Mouse (Mus musculus) ES-Bruce4 (cell line): ENCODE measurements around the gene Pla2g2c. TPM values are rescaled to one million over a fixed set of nuclear protein-coding genes. Genes with fewer than 3 reads are reported as not detected.
A peak's percentile ranks its signal among the peaks of the same experiment; 100 is the strongest.

Experiments
- H3K27ac ChIP-seq: 2 replicates; pipeline ENCODE4 v1.5.1; 2012; ENCODE audit warnings: low read length, inconsistent platforms; ENCODE audit not compliant: insufficient read depth
- H3K27me3 ChIP-seq: 2 replicates; pipeline ENCODE4 v1.6.1; 2012; ENCODE audit warnings: mild to moderate bottlenecking, low read length, inconsistent platforms; ENCODE audit not compliant: control insufficient read depth, poor library complexity, insufficient read depth, severe bottlenecking
- H3K36me3 ChIP-seq: 2 replicates; pipeline ENCODE4 v1.6.1; 2012; ENCODE audit warnings: inconsistent platforms, mild to moderate bottlenecking, low read length, moderate library complexity; ENCODE audit not compliant: control insufficient read depth, poor library complexity, insufficient read depth, severe bottlenecking
- H3K4me1 ChIP-seq: one replicate; pipeline ENCODE4 v1.8.1; 2011; ENCODE audit warnings: low read length; ENCODE audit not compliant: control insufficient read depth, insufficient read depth
- H3K4me3 ChIP-seq: 2 replicates; pipeline ENCODE4 v1.5.1; 2011; ENCODE audit warnings: low read depth, mild to moderate bottlenecking, low read length
- H3K9ac ChIP-seq: 2 replicates; pipeline ENCODE4 v1.6.1; 2012; ENCODE audit warnings: low read depth, mild to moderate bottlenecking, inconsistent platforms; ENCODE audit not compliant: poor library complexity, severe bottlenecking
- H3K9me3 ChIP-seq: replicated peaks from 2 replicates; pipeline ENCODE4 v1.6.1; 2012; ENCODE audit warnings: mild to moderate bottlenecking, low read length, inconsistent platforms; ENCODE audit not compliant: control insufficient read depth, poor library complexity, insufficient read depth, severe bottlenecking
- CTCF ChIP-seq: IDR thresholded peaks from one replicate; pipeline ENCODE4 v1.8.1; 2011; ENCODE audit warnings: low read depth, low read length
- EP300 ChIP-seq: IDR thresholded peaks from 2 replicates; pipeline ENCODE4 v1.6.1; 2011; ENCODE audit warnings: low read depth, low read length; ENCODE audit not compliant: insufficient read depth
- POLR2A ChIP-seq: IDR thresholded peaks from one replicate; pipeline ENCODE4 v1.8.1; 2011; ENCODE audit warnings: low read length; ENCODE audit not compliant: insufficient read depth
- polyA plus RNA-seq: library from polyadenylated mRNA; stranded (reverse); fragments of >200 nt; gene quantifications from 2 replicates; pipeline ENCODE4 v1.2.4, GENCODE M21; 2011; ENCODE audit warnings: low read depth; ENCODE audit not compliant: missing spikeins, insufficient read depth, insufficient read length

Pla2g2c gene
- polyA plus RNA-seq, 1 experiment, result 0.79 TPM

DNA sequence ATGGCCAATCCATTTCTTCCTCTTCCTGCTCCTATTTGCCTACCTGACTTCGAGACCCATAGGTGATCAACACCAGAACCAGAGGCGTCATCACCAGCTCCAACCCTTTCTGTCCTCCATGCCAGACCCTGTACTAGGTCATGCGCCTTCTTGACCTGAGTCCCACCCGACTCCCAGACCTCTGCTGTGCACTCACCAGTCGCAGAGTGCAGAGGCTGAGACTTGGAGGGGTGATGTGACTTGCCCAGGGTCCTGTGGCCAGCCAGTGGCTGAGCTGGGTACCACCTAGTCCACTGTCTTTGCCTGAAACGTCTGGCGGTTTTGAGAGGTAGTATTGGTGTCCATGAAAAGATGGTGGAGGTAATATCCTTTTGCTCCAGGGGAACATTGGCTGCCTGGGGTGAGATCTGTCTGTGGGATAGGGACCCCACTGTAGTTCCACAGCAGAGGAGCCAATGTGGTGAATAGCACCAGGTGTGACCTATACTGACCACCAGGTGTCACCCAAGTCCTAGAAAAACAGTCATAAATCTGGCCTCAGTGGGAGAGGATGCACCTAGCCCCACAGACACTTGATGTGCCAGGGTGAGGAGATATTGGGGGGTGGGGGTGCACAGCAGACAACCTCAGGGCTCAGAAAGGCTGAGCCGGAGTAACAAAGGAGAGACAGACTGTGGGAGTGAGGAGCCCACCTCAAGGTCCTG is 23.9 kb downstream of the Pla2g2c start:
- H3K4me3 ChIP-seq, result no peak overlapping the region
- H3K27me3 ChIP-seq, result no peaks in the 10 kb centered on the region
- TF ChIP-seq CTCF, result peak; percentile 59
- no peak for TF ChIP-seq POLR2A
- no peaks in the 10 kb centered on the region for H3K36me3 ChIP-seq
- no peaks in the 10 kb centered on the region for H3K4me1 ChIP-seq
- H3K27ac ChIP-seq, result no peak overlapping the region
- H3K9ac ChIP-seq, result no peak overlapping the region
- no peaks in the 10 kb centered on the region for H3K9me3 ChIP-seq

GRCm38 (mm10) chr4:138752603-138753002 is 28.0 kb downstream of the Pla2g2c start:
- H3K27me3 ChIP-seq, result no peaks in the 10 kb centered on the region
- no peak overlapping the region for H3K4me3 ChIP-seq
- no peaks in the 10 kb centered on the region for H3K9me3 ChIP-seq
- H3K4me1 ChIP-seq, result peaks cover 3% of the 10 kb centered on the region
- H3K9ac ChIP-seq, result no peak overlapping the region
- H3K36me3 ChIP-seq, result no peaks in the 10 kb centered on the region
- H3K27ac ChIP-seq, result no peak overlapping the region
- TF ChIP-seq EP300, result no peak
- peak; percentile 39 for TF ChIP-seq CTCF

GRCm38 (mm10) chr4:138753608-138754007 is 29.0 kb downstream of the Pla2g2c start:
- H3K9me3 ChIP-seq, result no peaks in the 10 kb centered on the region
- H3K36me3 ChIP-seq, result no peaks in the 10 kb centered on the region
- no peak overlapping the region for H3K9ac ChIP-seq
- no peak for TF ChIP-seq EP300
- no peak for TF ChIP-seq CTCF
- TF ChIP-seq POLR2A, result no peak
- no peaks in the 10 kb centered on the region for H3K27me3 ChIP-seq
- H3K27ac ChIP-seq, result no peak overlapping the region
- H3K4me1 ChIP-seq, result peaks cover 3% of the 10 kb centered on the region
- no peak overlapping the region for H3K4me3 ChIP-seq

DNA sequence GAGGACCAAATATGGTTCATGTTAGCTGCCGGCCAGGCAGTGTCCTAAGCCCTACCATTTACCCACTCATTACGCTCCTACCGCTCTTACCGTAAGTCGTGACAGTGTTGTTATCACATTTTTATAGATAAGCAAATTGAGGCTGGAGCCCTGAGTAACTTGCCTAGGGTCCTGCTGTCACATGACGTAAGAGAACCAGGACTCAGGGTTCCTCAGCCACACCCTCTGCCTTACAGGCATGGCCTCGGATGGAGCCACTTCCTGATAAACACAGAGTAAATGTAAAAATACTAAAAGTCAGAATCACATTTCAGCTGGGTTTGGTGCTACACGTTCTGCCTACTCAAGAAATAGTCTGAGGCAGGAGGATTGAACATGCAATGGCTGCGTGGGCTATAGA is 29.8 kb downstream of the Pla2g2c start:
- H3K4me3 ChIP-seq, result no peak overlapping the region
- no peak overlapping the region for H3K9ac ChIP-seq
- H3K9me3 ChIP-seq, result no peaks in the 10 kb centered on the region
- no peaks in the 10 kb centered on the region for H3K36me3 ChIP-seq
- peaks cover 3% of the 10 kb centered on the region for H3K4me1 ChIP-seq
- H3K27ac ChIP-seq, result no peak overlapping the region
- TF ChIP-seq EP300, result no peak
- TF ChIP-seq CTCF, result no peak
- TF ChIP-seq POLR2A, result no peak
- no peaks in the 10 kb centered on the region for H3K27me3 ChIP-seq

DNA sequence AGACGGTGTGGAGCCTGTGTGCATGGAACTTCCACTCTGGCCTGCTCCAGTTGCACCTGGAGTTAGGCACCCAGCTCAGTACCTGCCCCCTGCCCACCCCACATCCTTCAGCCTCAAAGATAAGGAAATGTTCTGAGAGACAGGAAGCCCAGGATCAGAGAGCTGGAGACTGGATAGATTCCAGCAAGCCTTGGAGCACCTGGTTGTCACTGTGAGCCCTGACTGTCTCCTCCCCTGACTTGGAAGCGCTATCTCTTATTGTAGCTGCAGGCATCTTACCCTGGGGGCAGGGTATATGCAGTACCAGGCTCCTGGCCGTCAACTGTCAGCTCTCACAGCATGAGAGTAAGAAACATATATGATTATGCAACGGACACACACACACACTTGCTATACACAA is 30.8 kb downstream of the Pla2g2c start:
- no peaks in the 10 kb centered on the region for H3K27me3 ChIP-seq
- H3K27ac ChIP-seq, result no peak overlapping the region
- no peak overlapping the region for H3K9ac ChIP-seq
- H3K36me3 ChIP-seq, result no peaks in the 10 kb centered on the region
- TF ChIP-seq POLR2A (no peak), EP300 (no peak), CTCF (no peak)
- no peaks in the 10 kb centered on the region for H3K9me3 ChIP-seq
- no peak overlapping the region for H3K4me3 ChIP-seq
- H3K4me1 ChIP-seq, result peaks cover 4% of the 10 kb centered on the region

GRCm38 (mm10) chr4:138755983-138756382 is 31.4 kb downstream of the Pla2g2c start:
- Histone ChIP-seq H3K4me1 (peaks cover 5% of the 10 kb centered on the region), H3K9me3 (no peaks in the 10 kb centered on the region), H3K4me3 (no peak overlapping the region), H3K36me3 (no peaks in the 10 kb centered on the region), H3K27me3 (no peaks in the 10 kb centered on the region), H3K27ac (no peak overlapping the region), H3K9ac (no peak overlapping the region)
- TF ChIP-seq CTCF (no peak), EP300 (no peak), POLR2A (no peak)
